Mouse (Mus musculus) central nervous system, embryonic 18 days (tissue): ENCODE results near the gene Olfr1357. TPM values are rescaled to one million over a fixed set of nuclear protein-coding genes. Genes with fewer than 3 reads are reported as not detected.

Experiments
- polyA plus RNA-seq: library from polyadenylated mRNA; depleted of rRNA; stranded (reverse); fragments of >200 nt; gene quantifications from 2 replicates; pipeline ENCODE4 v1.2.3, GENCODE M21; 2012; rRNA removed

Gene Olfr1357
- polyA plus RNA-seq = not detected in 2 replicates

DNA sequence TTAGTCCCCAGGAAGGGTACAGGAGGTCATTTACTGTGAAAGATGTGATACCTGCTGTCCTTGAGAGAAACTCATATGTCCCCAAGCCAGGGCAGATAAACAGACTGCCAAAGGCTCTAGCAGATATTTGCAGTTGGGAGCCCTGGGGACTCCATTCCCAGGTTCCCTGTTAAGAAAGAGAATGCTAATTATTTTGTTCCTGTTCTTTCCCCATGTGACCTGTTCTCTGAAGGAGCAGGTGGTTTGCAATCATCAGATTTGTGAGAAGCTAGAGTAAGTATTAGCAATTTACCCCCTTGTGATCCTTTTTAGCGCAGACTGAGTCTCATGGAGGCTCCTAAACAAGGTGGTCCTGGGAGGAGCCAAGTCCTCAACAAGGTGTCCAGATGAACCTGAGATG is at the start of gene Olfr1357:
Olfr1357 (minus strand) TSS at position 101 of the 400 bp plus-strand sequence.

GRCm38 (mm10) chr10:78591406-78592328 is 26.2 kb downstream of the Olfr1357 start, which contains the start of gene Syde1:
Gene Syde1 (minus strand): TSS chr10:78591964.

DNA sequence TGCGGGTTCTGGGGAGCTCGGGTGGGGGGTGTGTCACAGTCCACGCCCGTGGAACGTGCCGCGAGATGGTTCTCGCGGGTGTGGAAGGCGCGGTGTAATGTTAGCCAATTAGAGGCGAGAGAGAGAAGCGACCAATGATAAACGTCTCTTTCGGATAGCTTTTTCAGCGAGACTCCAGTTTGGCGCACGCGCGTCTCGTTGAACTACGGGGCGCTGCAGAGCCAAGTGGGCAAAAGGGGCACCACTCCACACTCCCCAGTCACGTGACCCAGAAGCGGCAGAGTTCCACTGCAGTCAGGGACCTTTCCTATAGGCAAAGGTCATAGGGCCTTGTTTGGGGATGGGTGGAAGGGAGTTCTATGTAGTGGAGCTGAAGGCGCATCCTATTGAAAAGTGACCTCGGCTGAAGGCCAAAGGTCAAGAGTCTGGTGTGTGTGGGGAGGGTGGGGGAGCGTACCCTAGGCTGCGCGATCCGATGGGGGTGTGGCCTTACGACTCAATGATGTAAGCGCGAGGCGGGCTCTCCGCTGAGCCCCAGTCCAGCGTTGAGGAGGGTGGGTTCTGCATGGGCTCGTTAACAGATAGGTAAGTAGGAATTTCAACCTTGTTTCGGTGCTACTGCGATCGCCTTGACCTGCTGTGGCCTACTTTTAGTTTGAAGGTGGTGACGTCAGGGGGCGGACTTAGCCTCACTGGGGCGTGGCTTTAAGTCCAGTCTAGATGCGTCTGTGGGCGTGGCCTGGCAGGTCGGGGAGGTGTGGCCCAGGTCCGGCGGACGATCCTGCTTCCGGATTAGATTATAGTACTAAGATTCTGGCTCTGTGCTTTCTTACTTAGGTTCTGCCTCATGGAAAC is 43.4 kb downstream of the Olfr1357 start, which contains the start of gene Ilvbl:
Ilvbl (plus strand) TSS at position 97 of the 855 bp plus-strand sequence.

Other genes starting within 250 kb of the Olfr1357 start
- 378 and 403 TPM in 2 replicates for gene Rrp1, start 205.0 kb downstream of the Olfr1357 start, polyA plus RNA-seq
- gene Cstb, start 192.4 kb downstream of the Olfr1357 start, polyA plus RNA-seq = 80.4 and 81.9 TPM in 2 replicates
- 26.5 and 26.7 TPM in 2 replicates for gene Pdxk, start 153.1 kb downstream of the Olfr1357 start, polyA plus RNA-seq
- not detected in 2 replicates for gene Olfr1358, start 100.6 kb downstream of the Olfr1357 start, polyA plus RNA-seq
- gene Ilvbl, start 43.7 kb downstream of the Olfr1357 start, polyA plus RNA-seq = 52.0 and 57.1 TPM in 2 replicates
- 4.5 and 5.3 TPM in 2 replicates for gene Syde1, start 26.1 kb downstream of the Olfr1357 start, polyA plus RNA-seq
- not detected in 2 replicates for gene Casp14, start 100.2 kb upstream of the Olfr1357 start, polyA plus RNA-seq
- 0.04 and 0.05 TPM in 2 replicates for gene Ccdc105, start 135.0 kb upstream of the Olfr1357 start, polyA plus RNA-seq
- gene Slc1a6, start 162.4 kb upstream of the Olfr1357 start, polyA plus RNA-seq = 28.6 and 31.3 TPM in 2 replicates
- gene Olfr1356, start 234.1 kb upstream of the Olfr1357 start, polyA plus RNA-seq = not detected in 2 replicates